Mouse (Mus musculus): Measurements from ENCODE around the gene Ywhae. TPM values are rescaled to one million over a fixed set of nuclear protein-coding genes. Genes with fewer than 3 reads are reported as not detected.

Gene Ywhae
- polyA plus RNA-seq, 1 experiment from 2014 or later, result 710 TPM

DNA sequence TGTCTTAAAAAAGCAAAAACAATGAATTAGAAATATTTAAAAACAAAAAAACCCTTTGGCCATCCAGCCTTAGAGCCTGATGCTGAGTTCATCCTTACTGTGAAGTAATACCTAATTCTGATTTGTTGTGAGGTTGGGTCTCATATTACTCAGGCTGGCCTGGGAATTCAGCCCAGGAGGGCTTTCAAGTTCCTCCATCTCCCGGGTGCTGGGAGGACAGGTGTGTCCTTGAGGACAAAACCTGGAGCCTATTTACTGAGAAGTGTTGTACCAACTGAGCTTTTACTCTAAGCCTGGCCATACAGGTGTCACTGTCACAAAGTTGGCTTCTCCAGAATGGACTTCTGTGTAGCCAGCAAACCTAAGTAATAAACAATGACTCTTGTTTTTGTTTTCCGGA, 34.3 kb downstream of the Ywhae start:
- DNase-seq (ENCODE audit: low spot score), result no peak
- WGBS, result 74% methylated on average over 2 of the region's 2 CpGs
- Histone ChIP-seq H3K36me3 (ENCODE audit: control insufficient read depth, insufficient read depth, low read length) (peaks cover 11% of the 10 kb centered on the region), H3K4me3 (ENCODE audit: low read depth, low read length) (no peak overlapping the region), H3K4me1 (replicated peaks; ENCODE audit: control insufficient read depth, insufficient read depth, low read length) (peaks cover 4% of the 10 kb centered on the region), H3K9me3 (ENCODE audit: control insufficient read depth, low read length) (no peaks in the 10 kb centered on the region), H3K9ac (ENCODE audit: low read depth, low read length) (no peak overlapping the region), H3K27me3 (replicated peaks; ENCODE audit: control insufficient read depth, insufficient read depth, low read length) (no peaks in the 10 kb centered on the region; the same call in 1 of the 2 replicates), H3K27ac (ENCODE audit: low read depth, low read length) (no peak overlapping the region), H3K4me2 (no peak overlapping the region)
- ATAC-seq (replicated peaks; ENCODE audit: low FRiP score), result no peak

DNA sequence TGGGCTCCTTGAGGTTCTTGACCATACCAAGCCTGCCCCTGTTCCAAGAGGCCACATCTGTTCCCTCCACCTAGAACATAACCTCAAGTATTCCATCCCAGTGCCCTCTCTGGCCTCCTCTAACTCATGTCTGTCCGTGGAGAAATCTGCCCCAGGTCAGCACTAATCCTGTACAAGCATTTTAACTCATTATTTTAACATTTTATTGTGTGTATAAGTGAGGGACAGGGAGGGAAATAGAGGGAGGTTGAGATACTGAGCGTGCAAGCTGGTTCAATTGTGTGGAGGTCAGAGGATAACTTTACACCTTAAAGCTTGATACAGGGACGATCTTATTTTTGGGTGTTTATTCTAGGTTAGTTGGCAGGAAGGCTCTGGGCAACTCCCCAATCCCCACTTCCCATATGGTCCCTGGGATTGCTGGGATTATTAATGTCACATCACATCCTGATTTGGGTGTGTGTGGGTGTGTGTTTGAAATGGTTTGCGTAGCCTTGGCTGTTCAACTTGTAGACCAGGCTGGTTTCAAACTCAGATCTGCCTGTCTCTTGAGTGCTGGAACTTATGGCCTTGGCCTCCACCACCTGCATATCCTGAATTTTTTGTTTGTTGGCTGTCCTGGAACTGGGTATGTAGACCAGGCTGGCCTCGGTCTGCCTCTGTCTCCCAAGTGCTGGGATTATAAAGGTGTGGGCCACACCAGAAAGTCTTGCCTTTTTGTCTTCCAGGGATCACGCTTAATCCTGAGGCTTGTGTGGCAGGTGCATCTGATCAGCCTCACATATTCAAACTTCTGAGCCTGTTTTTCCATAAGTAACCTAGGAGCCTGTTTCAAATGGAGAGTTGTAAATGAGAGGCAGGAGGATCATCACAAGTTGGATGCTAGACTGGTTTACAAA, 35.7 kb downstream of the Ywhae start:
- Histone ChIP-seq H3K27me3 (replicated peaks; ENCODE audit: control insufficient read depth, insufficient read depth, low read length) (no peaks in the 10 kb centered on the region; the same call in 1 of the 2 replicates), H3K9me3 (ENCODE audit: control insufficient read depth, low read length) (no peaks in the 10 kb centered on the region), H3K4me3 (ENCODE audit: low read depth, low read length) (no peak overlapping the region), H3K36me3 (ENCODE audit: control insufficient read depth, insufficient read depth, low read length) (peaks cover 11% of the 10 kb centered on the region), H3K4me2 (peak overlapping the region; percentile 64), H3K4me1 (replicated peaks; ENCODE audit: control insufficient read depth, insufficient read depth, low read length) (peaks cover 4% of the 10 kb centered on the region), H3K9ac (ENCODE audit: low read depth, low read length) (no peak overlapping the region), H3K27ac (ENCODE audit: low read depth, low read length) (no peak overlapping the region)
- WGBS, result 66% methylated on average over 6 of the region's 6 CpGs
- DNase-seq (ENCODE audit: low spot score), result no peak
- no peak for ATAC-seq (replicated peaks; ENCODE audit: low FRiP score)

DNA sequence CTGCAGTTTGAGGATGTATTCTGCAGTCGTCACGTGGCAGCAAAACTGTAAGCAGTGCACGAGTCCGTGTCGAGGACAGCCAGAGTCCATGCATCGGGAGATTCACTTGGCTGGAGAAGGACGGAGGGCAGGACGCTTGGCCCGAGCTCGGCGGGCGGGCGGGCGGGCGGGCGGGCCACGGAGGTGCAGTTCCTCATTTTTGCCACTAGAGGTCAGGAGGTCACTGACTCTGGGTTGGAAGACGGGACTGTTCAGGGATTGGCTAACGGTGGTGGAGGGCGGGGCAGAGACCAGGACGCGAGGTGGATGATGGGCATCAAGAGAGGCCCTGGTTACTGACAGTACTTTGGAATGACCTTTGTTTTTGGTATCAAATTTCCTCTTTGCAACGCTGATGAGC, 36.5 kb downstream of the Ywhae start:
- Histone ChIP-seq H3K27ac (ENCODE audit: low read depth, low read length) (no peak overlapping the region), H3K4me2 (peak overlapping the region; percentile 64), H3K4me3 (ENCODE audit: low read depth, low read length) (no peak overlapping the region), H3K4me1 (replicated peaks; ENCODE audit: control insufficient read depth, insufficient read depth, low read length) (peaks cover 4% of the 10 kb centered on the region), H3K36me3 (ENCODE audit: control insufficient read depth, insufficient read depth, low read length) (peaks cover 11% of the 10 kb centered on the region), H3K27me3 (replicated peaks; ENCODE audit: control insufficient read depth, insufficient read depth, low read length) (no peaks in the 10 kb centered on the region; the same call in 1 of the 2 replicates), H3K9ac (ENCODE audit: low read depth, low read length) (peak overlapping the region; percentile 26; the same call in 1 of the 2 replicates), H3K9me3 (ENCODE audit: control insufficient read depth, low read length) (no peaks in the 10 kb centered on the region)
- WGBS, result under 1% methylated on average over 23 of the region's 23 CpGs
- DNase-seq (ENCODE audit: low spot score) (peak; percentile 88), ATAC-seq (replicated peaks; ENCODE audit: low FRiP score) (peak; percentile 91)

DNA sequence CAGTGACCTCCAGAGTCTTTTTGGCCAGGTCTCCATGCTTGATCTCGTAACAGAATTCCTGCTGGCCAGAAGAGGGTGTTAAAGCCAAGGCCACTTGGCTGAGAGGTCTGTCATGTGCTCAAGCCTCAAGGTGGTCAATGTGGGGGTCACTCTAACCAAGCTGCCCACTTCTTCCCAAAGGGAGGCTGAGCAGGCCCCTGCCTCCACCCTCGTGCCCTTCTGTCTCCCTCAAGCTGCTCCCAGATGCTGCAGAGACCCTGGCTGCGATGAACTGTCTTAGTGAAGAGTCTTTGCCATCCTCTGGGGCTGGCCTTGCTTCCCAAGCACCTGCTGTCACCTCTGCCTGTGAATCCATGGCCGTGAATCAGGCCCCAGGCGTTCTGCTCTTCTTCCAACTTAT, 39.9 kb downstream of the Ywhae start:
- H3K9me3 ChIP-seq (ENCODE audit: control insufficient read depth, low read length), result no peaks in the 10 kb centered on the region
- DNase-seq (ENCODE audit: low spot score) (no peak), ATAC-seq (replicated peaks; ENCODE audit: low FRiP score) (no peak)
- H3K27me3 ChIP-seq (replicated peaks; ENCODE audit: control insufficient read depth, insufficient read depth, low read length), result no peaks in the 10 kb centered on the region; the same call in 1 of the 2 replicates
- H3K4me1 ChIP-seq (replicated peaks; ENCODE audit: control insufficient read depth, insufficient read depth, low read length), result peaks cover 4% of the 10 kb centered on the region
- no peaks in the 10 kb centered on the region for H3K36me3 ChIP-seq (ENCODE audit: control insufficient read depth, insufficient read depth, low read length)
- no peak overlapping the region for H3K9ac ChIP-seq (ENCODE audit: low read depth, low read length)
- no peak overlapping the region for H3K27ac ChIP-seq (ENCODE audit: low read depth, low read length)
- no peak overlapping the region for H3K4me2 ChIP-seq
- 74% methylated on average over 5 of the region's 5 CpGs for WGBS
- no peak overlapping the region for H3K4me3 ChIP-seq (ENCODE audit: low read depth, low read length)

DNA sequence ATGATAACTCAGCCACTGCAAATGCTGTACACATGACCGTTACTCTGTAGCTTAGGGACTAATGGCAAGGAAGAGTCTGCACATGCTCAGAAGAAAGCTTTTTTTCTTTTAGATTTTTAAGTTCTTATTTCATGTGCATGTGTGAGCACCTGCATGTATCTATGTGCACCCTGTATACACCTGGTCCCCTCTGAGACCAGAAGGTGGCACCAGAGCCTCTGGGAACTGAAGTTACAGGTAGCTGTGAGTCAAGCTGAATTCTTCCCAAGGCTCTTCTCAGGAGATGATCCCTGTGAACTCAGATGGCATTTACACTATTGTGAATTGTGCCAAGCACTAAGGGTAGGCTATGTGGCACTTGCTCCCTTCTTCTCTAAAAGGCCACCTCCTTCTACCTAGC, 43.2 kb downstream of the Ywhae start:
- WGBS, result 77% methylated on average over 1 of the region's 1 CpGs

DNA sequence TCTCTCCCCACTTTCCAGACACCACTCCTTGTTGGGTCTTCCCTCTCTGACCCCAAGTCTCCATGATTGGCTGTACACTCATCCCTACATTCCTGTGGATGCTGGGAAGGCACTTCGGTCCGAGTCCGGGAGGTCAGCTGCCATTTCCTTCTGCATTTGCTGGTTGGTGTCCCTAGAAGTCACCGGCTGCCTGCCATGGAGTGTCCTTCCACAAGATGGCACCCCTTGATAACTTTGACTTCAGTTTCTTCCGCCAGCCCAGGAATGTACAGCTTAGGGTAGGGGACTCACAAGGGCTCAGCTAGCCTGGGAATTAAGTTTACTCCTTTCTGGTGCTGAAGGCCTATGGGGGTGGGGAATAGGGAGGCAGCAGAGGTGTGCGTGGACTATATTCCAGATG, 49.2 kb downstream of the Ywhae start:
- no peaks in the 10 kb centered on the region for H3K4me1 ChIP-seq (replicated peaks; ENCODE audit: control insufficient read depth, insufficient read depth, low read length)
- 24% methylated on average over 6 of the region's 6 CpGs for WGBS
- no peaks in the 10 kb centered on the region for H3K36me3 ChIP-seq (ENCODE audit: control insufficient read depth, insufficient read depth, low read length)
- peaks cover 3% of the 10 kb centered on the region; the same call in 1 of the 2 replicates for H3K27me3 ChIP-seq (replicated peaks; ENCODE audit: control insufficient read depth, insufficient read depth, low read length)
- H3K27ac ChIP-seq (ENCODE audit: low read depth, low read length), result no peak overlapping the region
- H3K4me2 ChIP-seq, result no peak overlapping the region
- H3K4me3 ChIP-seq (ENCODE audit: low read depth, low read length), result no peak overlapping the region
- ATAC-seq (replicated peaks; ENCODE audit: low FRiP score), result no peak
- H3K9me3 ChIP-seq (ENCODE audit: control insufficient read depth, low read length), result no peaks in the 10 kb centered on the region
- no peak for DNase-seq (ENCODE audit: low spot score)
- no peak overlapping the region for H3K9ac ChIP-seq (ENCODE audit: low read depth, low read length)

More for the DNA sequence above, 43.2 kb downstream of the Ywhae start:
- ATAC-seq (replicated peaks; ENCODE audit: low FRiP score) (no peak), DNase-seq (ENCODE audit: low spot score) (no peak)
- Histone ChIP-seq H3K4me1 (replicated peaks; ENCODE audit: control insufficient read depth, insufficient read depth, low read length) (no peaks in the 10 kb centered on the region), H3K9ac (ENCODE audit: low read depth, low read length) (no peak overlapping the region), H3K9me3 (ENCODE audit: control insufficient read depth, low read length) (no peaks in the 10 kb centered on the region), H3K27me3 (replicated peaks; ENCODE audit: control insufficient read depth, insufficient read depth, low read length) (no peaks in the 10 kb centered on the region; the same call in 1 of the 2 replicates), H3K27ac (ENCODE audit: low read depth, low read length) (no peak overlapping the region), H3K4me3 (ENCODE audit: low read depth, low read length) (no peak overlapping the region), H3K36me3 (ENCODE audit: control insufficient read depth, insufficient read depth, low read length) (no peaks in the 10 kb centered on the region), H3K4me2 (no peak overlapping the region)

DNA sequence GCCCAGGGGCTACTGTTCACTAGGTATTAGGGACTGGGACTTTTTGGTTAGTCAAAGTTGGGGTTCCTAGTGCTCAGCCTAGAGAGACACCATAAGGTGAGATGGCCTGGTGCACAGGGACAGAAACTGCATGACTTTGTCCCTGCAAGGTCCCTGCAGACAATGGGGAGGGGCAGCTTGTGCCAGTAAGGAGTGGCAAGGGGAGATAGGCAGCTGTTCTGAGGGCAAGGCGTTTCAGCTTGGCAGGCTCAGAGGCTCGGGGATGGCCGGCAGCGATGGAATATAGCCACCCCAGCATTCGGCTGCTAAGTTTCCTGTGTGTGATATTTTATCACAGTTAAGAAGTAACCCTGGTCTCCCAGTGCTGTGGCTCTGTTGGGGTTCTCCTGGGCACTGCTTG, 51.1 kb downstream of the Ywhae start:
- no peak for DNase-seq (ENCODE audit: low spot score)
- no peak overlapping the region for H3K4me2 ChIP-seq
- no peak for ATAC-seq (replicated peaks; ENCODE audit: low FRiP score)
- WGBS, result 80% methylated on average over 5 of the region's 5 CpGs
- no peak overlapping the region for H3K4me3 ChIP-seq (ENCODE audit: low read depth, low read length)
- no peaks in the 10 kb centered on the region for H3K4me1 ChIP-seq (replicated peaks; ENCODE audit: control insufficient read depth, insufficient read depth, low read length)
- H3K27ac ChIP-seq (ENCODE audit: low read depth, low read length), result no peak overlapping the region
- H3K27me3 ChIP-seq (replicated peaks; ENCODE audit: control insufficient read depth, insufficient read depth, low read length), result peaks cover 3% of the 10 kb centered on the region; the same call in 1 of the 2 replicates
- no peaks in the 10 kb centered on the region for H3K9me3 ChIP-seq (ENCODE audit: control insufficient read depth, low read length)
- no peak overlapping the region for H3K9ac ChIP-seq (ENCODE audit: low read depth, low read length)
- no peaks in the 10 kb centered on the region for H3K36me3 ChIP-seq (ENCODE audit: control insufficient read depth, insufficient read depth, low read length)

DNA sequence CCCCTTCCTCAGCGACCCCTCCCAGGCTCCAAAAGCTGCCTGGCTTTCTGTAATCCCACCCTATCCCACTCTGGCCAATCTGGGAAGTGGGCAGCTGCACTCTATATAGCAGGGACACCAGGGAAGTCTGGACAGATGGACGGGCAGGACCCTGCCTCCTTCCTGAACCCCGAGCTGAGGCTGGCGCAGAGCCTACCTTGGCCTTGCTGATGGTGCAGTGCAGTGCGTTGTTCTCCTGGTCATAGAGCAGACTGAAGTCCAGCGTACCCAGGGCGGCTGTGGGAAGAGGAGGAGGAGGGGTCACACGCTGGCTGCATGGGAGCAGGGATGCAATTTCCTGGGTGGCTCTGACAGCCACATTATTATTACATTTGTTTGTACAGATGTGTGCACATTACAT, 53.2 kb downstream of the Ywhae start:
- no peaks in the 10 kb centered on the region for H3K9me3 ChIP-seq (ENCODE audit: control insufficient read depth, low read length)
- no peaks in the 10 kb centered on the region for H3K4me1 ChIP-seq (replicated peaks; ENCODE audit: control insufficient read depth, insufficient read depth, low read length)
- no peak overlapping the region for H3K27ac ChIP-seq (ENCODE audit: low read depth, low read length)
- H3K4me2 ChIP-seq, result no peak overlapping the region
- ATAC-seq (replicated peaks; ENCODE audit: low FRiP score), result no peak
- H3K4me3 ChIP-seq (ENCODE audit: low read depth, low read length), result no peak overlapping the region
- no peak overlapping the region for H3K9ac ChIP-seq (ENCODE audit: low read depth, low read length)
- no peaks in the 10 kb centered on the region for H3K36me3 ChIP-seq (ENCODE audit: control insufficient read depth, insufficient read depth, low read length)
- 61% methylated on average over 8 of the region's 8 CpGs for WGBS
- no peak for DNase-seq (ENCODE audit: low spot score)
- peaks cover 7% of the 10 kb centered on the region; the same call in 1 of the 2 replicates for H3K27me3 ChIP-seq (replicated peaks; ENCODE audit: control insufficient read depth, insufficient read depth, low read length)

DNA sequence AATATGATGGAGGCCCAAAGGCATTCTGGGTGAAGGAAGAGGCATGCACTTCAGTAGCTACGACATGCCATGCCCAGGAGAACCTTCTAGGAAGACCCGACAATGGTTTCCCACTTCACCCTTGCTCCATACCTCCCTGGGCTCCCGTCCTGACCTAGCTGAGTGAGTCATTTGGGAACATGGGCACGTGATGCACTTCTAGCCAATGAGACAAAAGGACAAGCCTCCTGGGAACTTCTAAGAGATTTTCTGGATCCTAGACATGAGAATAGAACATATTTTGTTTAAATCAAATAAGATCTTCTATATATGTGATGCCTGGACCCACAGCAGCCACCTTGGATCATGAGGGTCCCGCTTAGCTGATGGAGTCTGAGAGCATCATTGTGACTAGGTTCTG, 59.9 kb downstream of the Ywhae start:
- Histone ChIP-seq H3K36me3 (ENCODE audit: control insufficient read depth, insufficient read depth, low read length) (no peaks in the 10 kb centered on the region), H3K27ac (ENCODE audit: low read depth, low read length) (no peak overlapping the region), H3K4me2 (no peak overlapping the region), H3K27me3 (replicated peaks; ENCODE audit: control insufficient read depth, insufficient read depth, low read length) (peaks cover 57% of the 10 kb centered on the region), H3K4me3 (ENCODE audit: low read depth, low read length) (no peak overlapping the region), H3K9ac (ENCODE audit: low read depth, low read length) (no peak overlapping the region), H3K4me1 (replicated peaks; ENCODE audit: control insufficient read depth, insufficient read depth, low read length) (0 out of 2 replicates have a peak, but pooled peaks cover 2% of the 10 kb centered on the region), H3K9me3 (ENCODE audit: control insufficient read depth, low read length) (no peaks in the 10 kb centered on the region)
- DNase-seq (ENCODE audit: low spot score), result no peak
- 58% methylated on average over 5 of the region's 5 CpGs for WGBS
- ATAC-seq (replicated peaks; ENCODE audit: low FRiP score), result no peak

All from liver, embryonic 11.5 days (tissue).